Mouse (Mus musculus) midbrain, embryonic 15.5 days (tissue): ENCODE measurements at regions not wholly inside any gene's neighbourhood (a gene's known extent, or its start where the extent isn't known, plus 50 kb on each side); places are given as distances from the start of the nearest gene placed in this dataset.
A peak's percentile ranks its signal among the peaks of the same experiment; 100 is the strongest.

Source experiments
- ATAC-seq: fragments of 200-750 bp; cut with Nextera tagmentation; replicated peaks from 2 replicates; pipeline ENCODE4 v1.8.0; 2017; ENCODE audit warnings: moderate TSS enrichment
- H3K27ac ChIP-seq: fragments of 300-500 bp; sonication (generic); 2 replicates; pipeline ENCODE4 v1.5.1; 2015; ENCODE audit warnings: mild to moderate bottlenecking, inconsistent platforms
- H3K27me3 ChIP-seq: fragments of 300-500 bp; sonication (generic); replicated peaks from 2 replicates; pipeline ENCODE4 v1.6.1; 2015; ENCODE audit warnings: inconsistent platforms
- H3K36me3 ChIP-seq: fragments of 300-500 bp; sonication (generic); replicated peaks from 2 replicates; pipeline ENCODE4 v1.6.1; 2015; ENCODE audit warnings: inconsistent platforms
- H3K4me1 ChIP-seq: fragments of 300-500 bp; sonication (generic); 2 replicates; pipeline ENCODE4 v1.6.1; 2015; ENCODE audit warnings: inconsistent platforms
- H3K4me2 ChIP-seq: fragments of 300-500 bp; sonication (generic); 2 replicates; pipeline ENCODE4 v1.6.1; 2015; ENCODE audit warnings: inconsistent platforms, mild to moderate bottlenecking, moderate library complexity
- H3K4me3 ChIP-seq: fragments of 300-500 bp; sonication (generic); 2 replicates; pipeline ENCODE4 v1.5.1; 2015; ENCODE audit warnings: mild to moderate bottlenecking, inconsistent platforms
- H3K9ac ChIP-seq: fragments of 300-500 bp; sonication (generic); 2 replicates; pipeline ENCODE4 v1.6.1; 2015; ENCODE audit warnings: mild to moderate bottlenecking, inconsistent platforms
- H3K9me3 ChIP-seq: fragments of 300-500 bp; sonication (generic); 2 replicates; pipeline ENCODE4 v1.6.1; 2016; ENCODE audit warnings: inconsistent platforms
- WGBS: fragments of 180-500 bp; shearing (Covaris S2); methylation state at CpG from one replicate; pipeline ENCODE4 v1.1.7; 2015; ENCODE audit warnings: mixed read lengths; 5-methylcytosine and 5-hydroxymethylcytosine counted together

DNA sequence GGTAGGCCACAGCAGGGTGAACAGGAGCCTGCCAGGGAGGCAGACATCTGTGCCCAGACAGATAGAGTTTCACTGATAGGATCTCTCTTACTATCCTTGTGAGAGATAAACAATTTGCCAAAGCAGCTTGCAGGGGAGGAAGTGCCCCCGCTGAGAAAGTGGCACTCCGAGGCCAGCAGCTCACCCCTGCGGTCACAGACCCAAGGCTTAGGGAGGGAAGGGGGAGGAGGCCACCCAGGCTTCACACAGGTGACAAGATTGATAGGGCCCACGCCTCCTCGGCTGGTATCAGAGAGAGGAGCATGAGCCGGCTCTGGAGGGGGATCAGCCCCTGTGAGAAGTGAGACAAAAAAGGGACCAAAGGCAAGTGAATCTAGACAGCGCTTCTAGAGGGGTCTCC, 328.3 kb upstream of the 3110018I06Rik start:
- no peaks in the 10 kb centered on the region for H3K36me3 ChIP-seq
- peaks cover 5% of the 10 kb centered on the region for H3K4me1 ChIP-seq
- no peak overlapping the region for H3K9ac ChIP-seq
- ATAC-seq: no peak
- no peak overlapping the region for H3K27ac ChIP-seq
- H3K4me2 ChIP-seq: no peak overlapping the region
- 15% methylated on average over 7 of the region's 7 CpGs for WGBS
- H3K4me3 ChIP-seq: no peak overlapping the region
- no peaks in the 10 kb centered on the region for H3K9me3 ChIP-seq
- no peaks in the 10 kb centered on the region for H3K27me3 ChIP-seq

- ATAC-seq: no peak
- H3K9me3 ChIP-seq: no peaks in the 10 kb centered on the region
- no peak overlapping the region for H3K4me3 ChIP-seq
- WGBS: 51% methylated on average over 6 of the region's 6 CpGs
- H3K9ac ChIP-seq: no peak overlapping the region
- H3K4me2 ChIP-seq: no peak overlapping the region
- H3K27ac ChIP-seq: no peak overlapping the region
- H3K4me1 ChIP-seq: peaks cover 7% of the 10 kb centered on the region
- H3K27me3 ChIP-seq: no peaks in the 10 kb centered on the region
- H3K36me3 ChIP-seq: no peaks in the 10 kb centered on the region
These were observed 327.8 kb upstream of the 3110018I06Rik start for GRCm38 (mm10) chr12:107160628-107161027.

DNA sequence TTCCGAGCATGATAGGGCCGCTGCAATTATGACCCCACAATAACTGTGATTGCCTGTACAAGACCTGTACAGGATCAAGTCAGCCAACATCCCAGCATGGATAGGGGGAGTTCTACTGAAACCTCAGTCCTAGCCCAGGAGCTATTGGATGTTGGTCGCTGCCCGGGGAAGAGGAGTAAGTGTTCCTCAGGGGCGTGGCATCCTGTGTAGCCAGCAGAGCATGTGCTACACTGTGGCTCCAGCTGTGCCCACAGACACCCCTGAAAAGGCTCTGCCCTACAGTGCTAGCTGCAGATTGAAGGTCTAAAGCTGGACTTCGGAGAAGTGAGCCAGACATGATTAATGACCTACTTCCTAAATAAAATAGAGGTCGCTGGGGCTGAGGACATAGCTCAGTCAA, 317.5 kb upstream of the 3110018I06Rik start:
- no peak overlapping the region for H3K9ac ChIP-seq
- no peak for ATAC-seq
- H3K4me2 ChIP-seq: no peak overlapping the region
- no peak overlapping the region; the same call in 1 of the 2 replicates for H3K27ac ChIP-seq
- no peak overlapping the region for H3K4me3 ChIP-seq
- WGBS: 85% methylated on average over 7 of the region's 7 CpGs
- 0 out of 2 replicates have a peak, but pooled peaks cover 6% of the 10 kb centered on the region for H3K4me1 ChIP-seq
- no peaks in the 10 kb centered on the region for H3K36me3 ChIP-seq
- H3K9me3 ChIP-seq: no peaks in the 10 kb centered on the region
- no peaks in the 10 kb centered on the region for H3K27me3 ChIP-seq

DNA sequence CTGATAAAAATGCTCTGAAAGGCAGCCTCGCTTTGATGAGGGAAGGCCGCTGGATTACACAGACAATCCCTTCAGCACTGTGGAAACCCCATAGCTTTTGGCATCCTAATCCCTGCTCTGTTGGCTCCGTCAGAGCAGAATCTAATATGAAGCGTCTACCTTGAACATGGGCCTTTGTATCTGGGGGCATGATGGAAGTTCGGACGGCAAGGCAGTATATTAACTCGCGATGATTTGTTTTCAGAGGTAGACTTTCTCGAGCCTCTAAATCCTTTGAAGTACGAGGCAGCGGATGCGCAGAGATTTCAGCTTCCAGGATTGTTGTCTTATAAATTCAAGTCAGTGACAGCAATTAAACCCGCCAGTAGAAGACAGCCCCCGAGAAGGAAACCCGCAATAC, 316.8 kb upstream of the 3110018I06Rik start:
- Histone ChIP-seq H3K9me3 (no peaks in the 10 kb centered on the region), H3K4me3 (no peak overlapping the region), H3K36me3 (no peaks in the 10 kb centered on the region), H3K27me3 (no peaks in the 10 kb centered on the region), H3K4me2 (no peak overlapping the region), H3K4me1 (0 out of 2 replicates have a peak, but pooled peaks cover 6% of the 10 kb centered on the region), H3K9ac (no peak overlapping the region), H3K27ac (peak overlapping the region; percentile 23)
- no peak for ATAC-seq
- WGBS: 43% methylated on average over 15 of the region's 15 CpGs

DNA sequence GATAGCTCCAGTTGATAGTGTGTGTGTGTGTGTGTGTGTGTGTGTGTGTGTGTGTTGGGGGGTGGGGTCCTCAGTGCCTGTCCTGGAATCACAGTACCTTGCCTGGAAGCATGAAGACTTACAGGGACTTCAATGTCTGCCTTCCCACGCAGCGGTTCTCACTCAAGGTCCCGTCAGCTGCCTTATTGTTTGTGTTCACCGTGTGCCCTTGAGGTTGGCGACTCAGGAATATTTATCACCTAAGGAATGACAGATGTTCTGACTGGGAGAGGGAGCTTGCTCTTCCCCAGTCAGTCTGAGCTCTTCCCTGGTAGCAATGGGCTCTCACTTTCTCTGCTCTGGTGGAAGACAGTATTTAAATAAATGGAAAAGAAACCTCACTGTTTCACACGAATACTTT, 309.8 kb upstream of the 3110018I06Rik start:
- Histone ChIP-seq H3K27me3 (no peaks in the 10 kb centered on the region), H3K4me1 (0 out of 2 replicates have a peak, but pooled peaks cover 4% of the 10 kb centered on the region), H3K9me3 (no peaks in the 10 kb centered on the region), H3K27ac (no peak overlapping the region), H3K4me3 (no peak overlapping the region), H3K36me3 (no peaks in the 10 kb centered on the region), H3K4me2 (no peak overlapping the region), H3K9ac (no peak overlapping the region)
- 86% methylated on average over 6 of the region's 6 CpGs for WGBS
- ATAC-seq: no peak

GRCm38 (mm10) chr12:107180501-107180900, 307.9 kb upstream of the 3110018I06Rik start:
- Histone ChIP-seq H3K4me3 (no peak overlapping the region), H3K9ac (no peak overlapping the region), H3K27ac (no peak overlapping the region), H3K27me3 (no peaks in the 10 kb centered on the region), H3K36me3 (no peaks in the 10 kb centered on the region), H3K9me3 (no peaks in the 10 kb centered on the region), H3K4me2 (no peak overlapping the region), H3K4me1 (0 out of 2 replicates have a peak, but pooled peaks cover 7% of the 10 kb centered on the region)
- 89% methylated on average over 3 of the region's 3 CpGs for WGBS
- ATAC-seq: no peak

GRCm38 (mm10) chr12:107181291-107181690, 307.1 kb upstream of the 3110018I06Rik start:
- no peaks in the 10 kb centered on the region for H3K27me3 ChIP-seq
- no peak overlapping the region for H3K9ac ChIP-seq
- no peaks in the 10 kb centered on the region for H3K36me3 ChIP-seq
- H3K4me1 ChIP-seq: 0 out of 2 replicates have a peak, but pooled peaks cover 7% of the 10 kb centered on the region
- no peak for ATAC-seq
- 73% methylated on average over 9 of the region's 9 CpGs for WGBS
- H3K4me2 ChIP-seq: no peak overlapping the region
- no peaks in the 10 kb centered on the region for H3K9me3 ChIP-seq
- no peak overlapping the region for H3K4me3 ChIP-seq
- H3K27ac ChIP-seq: no peak overlapping the region

DNA sequence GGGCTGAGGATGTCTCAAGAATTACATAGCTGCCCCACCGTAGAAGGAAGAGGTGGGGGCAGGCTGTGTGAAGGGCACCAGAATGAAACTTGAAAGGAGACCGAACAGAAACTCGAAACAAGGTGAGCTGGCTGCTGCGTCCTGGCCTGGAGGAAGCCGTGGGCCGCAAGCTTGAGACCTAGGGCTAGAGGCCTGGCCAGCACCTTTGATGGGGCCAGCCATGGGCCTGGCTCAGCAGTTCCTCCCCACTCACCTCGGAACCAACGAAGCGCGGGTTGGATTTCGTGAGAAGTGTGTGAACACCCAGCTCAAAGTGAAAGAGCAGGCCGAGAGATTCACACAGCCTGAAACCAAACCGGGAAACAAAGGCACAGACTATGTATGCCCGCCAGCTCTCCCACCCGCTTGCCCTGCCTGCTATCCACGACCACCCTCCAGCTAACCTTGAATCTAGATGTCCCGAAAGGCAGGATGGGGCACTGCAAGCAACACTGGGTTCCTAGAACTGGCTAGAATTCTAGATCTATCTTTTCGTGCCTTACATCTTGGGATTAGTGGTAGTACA, 306.3 kb upstream of the 3110018I06Rik start:
- Histone ChIP-seq H3K36me3 (no peaks in the 10 kb centered on the region), H3K9ac (no peak overlapping the region), H3K27me3 (no peaks in the 10 kb centered on the region), H3K9me3 (no peaks in the 10 kb centered on the region), H3K4me1 (0 out of 2 replicates have a peak, but pooled peaks cover 7% of the 10 kb centered on the region), H3K27ac (no peak overlapping the region), H3K4me2 (no peak overlapping the region), H3K4me3 (no peak overlapping the region)
- ATAC-seq: no peak
- WGBS: 91% methylated on average over 18 of the region's 18 CpGs

DNA sequence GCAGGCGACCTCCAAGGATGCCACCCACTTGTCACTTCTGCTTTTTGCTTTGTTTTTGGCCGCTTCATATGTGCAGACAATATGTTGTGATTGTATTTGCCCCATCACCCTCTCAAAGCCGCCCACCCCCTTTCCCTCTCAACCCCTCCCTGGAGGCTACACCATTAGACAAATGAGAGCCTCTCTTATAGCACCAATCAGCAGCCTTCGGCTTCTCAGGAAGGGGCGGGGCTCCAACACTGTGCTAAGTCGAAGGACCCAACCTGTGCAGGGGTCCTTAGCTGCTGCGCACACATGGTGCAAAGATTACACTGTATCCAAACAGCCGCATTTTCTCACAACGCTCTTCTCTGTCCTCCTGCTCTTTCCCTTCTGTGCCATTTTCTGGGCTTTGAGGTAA, 305.1 kb upstream of the 3110018I06Rik start:
- Histone ChIP-seq H3K4me2 (peak overlapping the region; percentile 11; the same call in 1 of the 2 replicates), H3K9me3 (no peaks in the 10 kb centered on the region)

GRCm38 (mm10) chr12:107184426-107184825, 304.0 kb upstream of the 3110018I06Rik start:
- no peak for ATAC-seq
- H3K4me2 ChIP-seq: no peak overlapping the region
- WGBS: 45% methylated on average over 3 of the region's 3 CpGs
- H3K4me1 ChIP-seq: 0 out of 2 replicates have a peak, but pooled peaks cover 7% of the 10 kb centered on the region
- no peak overlapping the region for H3K4me3 ChIP-seq
- no peaks in the 10 kb centered on the region for H3K9me3 ChIP-seq
- no peak overlapping the region for H3K27ac ChIP-seq
- no peaks in the 10 kb centered on the region for H3K27me3 ChIP-seq
- no peaks in the 10 kb centered on the region for H3K36me3 ChIP-seq
- H3K9ac ChIP-seq: no peak overlapping the region

More for the DNA sequence above, 305.1 kb upstream of the 3110018I06Rik start:
- no peaks in the 10 kb centered on the region for H3K27me3 ChIP-seq
- no peak overlapping the region for H3K9ac ChIP-seq
- H3K4me3 ChIP-seq: no peak overlapping the region
- WGBS: 56% methylated on average over 9 of the region's 9 CpGs
- H3K27ac ChIP-seq: no peak overlapping the region
- H3K36me3 ChIP-seq: no peaks in the 10 kb centered on the region
- 0 out of 2 replicates have a peak, but pooled peaks cover 7% of the 10 kb centered on the region for H3K4me1 ChIP-seq
- ATAC-seq: no peak

DNA sequence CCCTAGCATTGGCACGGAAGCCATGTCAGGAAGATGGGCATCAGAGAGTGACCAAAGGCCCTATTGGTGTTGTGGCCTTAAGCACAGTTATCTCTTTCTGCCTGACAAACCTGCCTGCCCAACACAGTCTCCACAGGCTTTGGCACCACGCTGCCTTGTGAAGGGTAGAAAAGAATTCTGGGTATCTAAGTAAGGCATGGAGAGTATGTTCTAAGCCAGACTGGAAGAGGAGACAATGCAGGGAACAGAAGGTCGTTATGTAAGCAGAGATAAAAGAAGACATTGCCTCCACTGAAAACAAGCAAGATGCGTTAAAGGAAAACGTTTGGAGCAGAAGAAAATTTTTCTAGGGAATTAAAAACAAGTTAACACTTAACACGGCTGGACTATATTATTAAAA, 302.1 kb upstream of the 3110018I06Rik start:
- Histone ChIP-seq H3K27ac (no peak overlapping the region), H3K4me2 (no peak overlapping the region), H3K9me3 (no peaks in the 10 kb centered on the region), H3K4me1 (0 out of 2 replicates have a peak, but pooled peaks cover 7% of the 10 kb centered on the region), H3K9ac (no peak overlapping the region), H3K36me3 (no peaks in the 10 kb centered on the region), H3K27me3 (no peaks in the 10 kb centered on the region), H3K4me3 (no peak overlapping the region)
- 84% methylated on average over 6 of the region's 6 CpGs for WGBS
- no peak for ATAC-seq

DNA sequence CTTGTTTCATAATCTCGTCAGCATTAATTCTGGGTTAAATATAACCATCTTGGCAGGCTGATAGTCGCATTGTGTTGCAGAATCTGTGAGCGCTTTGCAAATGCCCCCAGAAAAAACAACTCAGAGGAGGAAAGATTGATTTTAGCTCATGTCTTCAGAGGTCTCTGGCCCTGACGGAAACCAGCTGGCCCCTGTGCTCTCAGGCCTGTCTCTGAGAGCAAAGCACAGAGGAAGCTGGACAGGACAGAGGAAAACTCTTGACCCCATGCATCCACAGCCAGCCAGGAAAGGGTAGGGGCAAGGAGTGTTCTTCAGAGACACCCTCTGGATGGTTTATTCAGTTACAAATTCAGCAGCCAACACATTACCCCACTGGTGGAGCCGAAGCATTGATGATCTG, 300.4 kb upstream of the 3110018I06Rik start:
- Histone ChIP-seq H3K4me3 (no peak overlapping the region), H3K9ac (no peak overlapping the region), H3K4me1 (0 out of 2 replicates have a peak, but pooled peaks cover 7% of the 10 kb centered on the region), H3K36me3 (no peaks in the 10 kb centered on the region), H3K27ac (no peak overlapping the region), H3K27me3 (no peaks in the 10 kb centered on the region), H3K4me2 (no peak overlapping the region), H3K9me3 (no peaks in the 10 kb centered on the region)
- WGBS: 89% methylated on average over 5 of the region's 5 CpGs
- no peak for ATAC-seq

DNA sequence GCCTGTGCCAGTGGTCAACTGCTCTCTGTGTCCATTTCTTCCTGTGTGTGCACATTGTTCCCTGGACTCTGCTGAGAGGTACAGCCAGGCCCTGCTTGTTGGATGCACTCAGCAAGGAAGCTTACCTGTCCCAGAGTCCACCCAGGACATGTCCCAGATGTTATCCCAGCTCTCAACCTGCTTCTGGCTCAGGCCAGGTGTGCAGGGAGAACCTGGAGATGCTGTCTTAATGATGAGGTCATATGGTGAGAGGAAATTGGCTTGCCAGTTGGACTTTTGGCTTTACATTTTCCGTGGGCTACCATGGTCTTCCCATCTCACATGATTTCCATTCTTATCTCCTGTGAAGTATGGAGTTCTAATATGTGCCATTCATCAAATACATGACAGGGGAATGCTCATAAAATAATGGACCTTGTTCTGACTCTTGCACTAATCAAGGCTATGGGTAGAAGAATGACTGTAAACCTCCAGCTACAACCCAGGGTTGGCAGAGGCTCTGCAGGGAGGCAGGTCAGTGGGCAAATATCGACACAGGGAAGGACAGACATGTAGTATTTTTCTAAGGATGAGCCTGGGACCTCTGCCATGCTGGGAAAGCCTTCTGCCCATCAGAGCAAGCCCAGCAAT, 289.9 kb upstream of the 3110018I06Rik start:
- H3K4me3 ChIP-seq: no peak overlapping the region
- H3K4me1 ChIP-seq: no peaks in the 10 kb centered on the region
- no peak overlapping the region for H3K9ac ChIP-seq
- ATAC-seq: no peak
- 90% methylated on average over 2 of the region's 2 CpGs for WGBS
- no peak overlapping the region for H3K27ac ChIP-seq
- no peaks in the 10 kb centered on the region for H3K27me3 ChIP-seq
- H3K9me3 ChIP-seq: no peaks in the 10 kb centered on the region
- no peaks in the 10 kb centered on the region for H3K36me3 ChIP-seq
- no peak overlapping the region for H3K4me2 ChIP-seq
